In the genomic region with DNA sequence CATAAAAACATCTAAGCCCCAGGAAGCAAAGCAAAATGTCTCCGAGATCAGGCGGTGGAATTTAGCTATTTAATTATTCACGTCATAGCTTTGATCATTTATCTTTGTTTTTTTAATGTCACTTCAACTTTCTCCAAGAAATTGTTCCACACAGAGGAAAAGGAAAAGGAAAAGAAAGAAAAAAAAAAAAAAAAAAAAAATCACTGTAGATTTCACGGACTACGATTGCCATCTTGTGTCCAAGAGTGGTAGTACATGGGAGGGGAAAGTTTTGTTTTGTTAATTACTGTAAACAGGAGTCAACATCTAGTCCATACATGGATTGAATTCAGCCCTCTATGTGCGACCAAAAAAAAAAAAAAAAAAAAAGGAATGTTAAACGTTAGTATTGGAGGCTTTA, we compare ENCODE assay signal across 8 mouse cellular contexts.
DNase-seq lines count a peak whose midpoint lies in the region; ATAC-seq and TF ChIP-seq lines count a peak whose summit lies in the region.
"Had no signal": no experiment of that assay in that cellular context is flagged by ENCODE, and none has a peak within 500 bp of the region (broad histone marks: within the 10 kb centered on the region; RNA-seq: fewer than 3 reads in every experiment).

No protein-coding gene starts in this region.

- DNase-seq in kidney, adult 2 months, result peak; percentile 53
- DNase-seq in kidney, adult 11 months, result no peak
- peak; percentile 46 for DNase-seq in 416B (ENCODE audit: low read depth)
- peak; percentile 32 for DNase-seq in embryo, embryonic 11 days
- peak; percentile 64 for DNase-seq in lung, postnatal 36 days
- DNase-seq in left cerebral cortex, adult 11 months (ENCODE audit: low spot score), result no peak
- DNase-seq: liver, embryonic 13.5 days had no signal

- no peaks in the 10 kb centered on the region for H3K27me3 ChIP-seq in kidney, adult 2 months (replicated peaks; ENCODE audit: control insufficient read depth, insufficient read depth, low read length)
- H3K27me3 ChIP-seq: liver, embryonic 13.5 days had no signal

- no peaks in the 10 kb centered on the region for H3K4me1 ChIP-seq in kidney, adult 2 months (ENCODE audit: control insufficient read depth, insufficient read depth, low read length)
- H3K4me1 ChIP-seq: liver, embryonic 13.5 days had no signal

- ATAC-seq in CD4-positive, CD25-positive, alpha-beta regulatory T cell, adult 4 months, result peak; percentile 83

- 0 out of 2 replicates have a peak, but pooled peaks have one; percentile 18 for TF ChIP-seq CTCF in kidney, adult 2 months (conservative IDR thresholded peaks at IDR 0.05; ENCODE audit: insufficient read depth, insufficient read length, low read depth, low read length)

- no peak overlapping the region for H3K27ac ChIP-seq in kidney, adult 2 months (ENCODE audit: insufficient read depth, low read depth, low read length)
- H3K27ac ChIP-seq: liver, embryonic 13.5 days had no signal

- no peak overlapping the region for H3K4me3 ChIP-seq in kidney, adult 2 months (ENCODE audit: insufficient read depth, low read depth, low read length)
- H3K4me3 ChIP-seq: liver, embryonic 13.5 days had no signal

- TF ChIP-seq POLR2A in kidney, adult 2 months (IDR thresholded peaks at IDR 0.05; ENCODE audit: low read depth, low read length), result no peak

- WGBS in kidney, adult 2 months, result 4% methylated on average over 7 of the region's 7 CpGs

- H3K36me3 ChIP-seq in kidney, adult 2 months (ENCODE audit: control insufficient read depth, insufficient read depth, low read length), result no peaks in the 10 kb centered on the region
- H3K36me3 ChIP-seq: liver, embryonic 13.5 days had no signal

Comparison
In these comparisons a context has a peak if more than half of its experiments do, and no peak if none do; other contexts are left out.
1. DNase-seq: peak in kidney, adult 2 months (single experiment), 416B (single experiment), embryo, embryonic 11 days (single experiment) and lung, postnatal 36 days (single experiment); none in kidney, adult 11 months (single experiment) and left cerebral cortex, adult 11 months (single experiment).